Comparison of ENCODE assay signal across 7 mouse cellular contexts in genomic region chr4:48586099-48586821, GRCm38 (mm10). TPM values are rescaled to one million over a fixed set of nuclear protein-coding genes. Genes with fewer than 3 reads are reported as not detected.
DNase-seq lines count a peak whose midpoint lies in the region; ATAC-seq and TF ChIP-seq lines count a peak whose summit lies in the region.

No protein-coding gene starts in this region.

- no peak for TF ChIP-seq POLR2A in limb, embryonic 14.5 days (IDR thresholded peaks at IDR 0.05; ENCODE audit: borderline replicate concordance, extremely low read depth, insufficient read depth, insufficient read length)
- TF ChIP-seq POLR2A in myocyte (IDR thresholded peaks at IDR 0.05; ENCODE audit: insufficient read length, low read depth), result no peak

- peaks cover 7% of the 10 kb centered on the region for H3K4me1 ChIP-seq in limb, embryonic 14.5 days (ENCODE audit: control insufficient read depth, insufficient read depth, low read length)

- peak overlapping the region; percentile 35; the same call in 1 of the 2 replicates for H3K27ac ChIP-seq in limb, embryonic 14.5 days (replicated peaks; ENCODE audit: low read depth, low read length)

- no peak for ATAC-seq in limb, embryonic 14.5 days (ENCODE audit: low FRiP score, low read depth)

- H3K27me3 ChIP-seq in limb, embryonic 14.5 days (ENCODE audit: control insufficient read depth, insufficient read depth, low read length), result no peaks in the 10 kb centered on the region
- no peaks in the 10 kb centered on the region for H3K27me3 ChIP-seq in myocyte (ENCODE audit: control insufficient read depth, insufficient read depth, insufficient read length)

- DNase-seq in right cerebral cortex, postnatal 10 days (ENCODE audit: low spot score in 2 of 2), result peak; percentile 48 to 53
- DNase-seq in right cerebral cortex, postnatal 14 days, result no peak
- DNase-seq in embryo, embryonic 10.5 days (ENCODE audit: low spot score), result peak; percentile 89
- DNase-seq in heart, postnatal 4 days, result peak; percentile 44
- DNase-seq in limb, embryonic 14.5 days (ENCODE audit: low spot score), result peak; percentile 13
- DNase-seq in c-Kit-positive CD71-positive TER-119-positive erythroid progenitor cells, embryonic 14.5 days (ENCODE audit: low spot score), result no peak

- WGBS in limb, embryonic 14.5 days, result 0% methylated on average over 11 of the region's 12 CpGs

- peak overlapping the region; percentile 29 for H3ac ChIP-seq in myocyte (ENCODE audit: control insufficient read depth, insufficient read length)

- peak overlapping the region; percentile 89 for H3K4me3 ChIP-seq in limb, embryonic 14.5 days (replicated peaks; ENCODE audit: low read length)
- H3K4me3 ChIP-seq in myocyte, result peak overlapping the region; percentile 62

- no peaks in the 10 kb centered on the region for H3K9me3 ChIP-seq in limb, embryonic 14.5 days (ENCODE audit: control insufficient read depth, low read length)

- peak overlapping the region; percentile 97 for H3K9ac ChIP-seq in limb, embryonic 14.5 days (ENCODE audit: low read depth, low read length, severe bottlenecking)

- H3K4me2 ChIP-seq in limb, embryonic 14.5 days (replicated peaks; ENCODE audit: low read depth, low read length, severe bottlenecking), result peak overlapping the region; percentile 80
- peak overlapping the region; percentile 70 for H3K4me2 ChIP-seq in myocyte (ENCODE audit: low read depth)

- peaks cover 5% of the 10 kb centered on the region; the same call in 1 of the 2 replicates for H3K36me3 ChIP-seq in limb, embryonic 14.5 days (ENCODE audit: control insufficient read depth, insufficient read depth, low read length)
- H3K36me3 ChIP-seq in myocyte (ENCODE audit: control insufficient read depth, insufficient read depth), result no peaks in the 10 kb centered on the region

- H3K79me2 ChIP-seq in myocyte (ENCODE audit: control insufficient read depth, insufficient read depth), result peaks cover 38% of the 10 kb centered on the region

TF ChIP-seq in myocyte, 11 proteins besides CTCF, POLR2A, EP300 and RAD21:
- TF ChIP-seq TCF3 (IDR thresholded peaks at IDR 0.05; ENCODE audit: insufficient read length, low read depth) (no peak), USF1 (IDR thresholded peaks at IDR 0.05; ENCODE audit: low read depth) (no peak), REST (IDR thresholded peaks at IDR 0.05; ENCODE audit: insufficient read depth, insufficient read length) (no peak), MYOG (IDR thresholded peaks at IDR 0.05; ENCODE audit: control insufficient read depth in 1 of 3, insufficient read depth in 1 of 3, insufficient read length in 2 of 3, low read depth in 2 of 3) (no peak), MAX (IDR thresholded peaks at IDR 0.05; ENCODE audit: low read depth) (no peak), MYOD1 (IDR thresholded peaks at IDR 0.05; ENCODE audit: control insufficient read depth in 1 of 3, insufficient read length in 2 of 3, low read depth in 2 of 3) (peak in 2 of 3 experiments; percentile 6 to 19)

RNA-seq across cellular contexts. Expression of gene Tmeff1, which starts 1.3 kb away (rescaled TPM):
- 10 to 100 TPM; 26.0 to 28.9 TPM for total RNA-seq in heart, postnatal 4 days (2021)
- polyA plus RNA-seq in limb, embryonic 14.5 days (2012; rRNA removed), result 65.3 and 71.7 TPM in 2 replicates
- 55.4 and 72.7 TPM in 2 replicates for polyA plus RNA-seq in limb, embryonic 14.5 days (2014; fragmentation: Nextera tagmentation; extraction: Ambion mirVana)
- 19.6 TPM for polyA plus RNA-seq in myocyte (2012; fragmentation: generic; extraction: Trizol)

RNA-seq across cellular contexts. Expression of gene Msantd3, which starts 46.5 kb away (rescaled TPM):
- 10 to 100 TPM; 35.6 to 38.4 TPM for total RNA-seq in heart, postnatal 4 days (2021)
- 24.7 and 35.6 TPM in 2 replicates for polyA plus RNA-seq in limb, embryonic 14.5 days (2012; rRNA removed)
- 25.4 and 26.2 TPM in 2 replicates for polyA plus RNA-seq in limb, embryonic 14.5 days (2014; fragmentation: Nextera tagmentation; extraction: Ambion mirVana)
- 24.5 TPM for polyA plus RNA-seq in myocyte (2012; fragmentation: generic; extraction: Trizol)

Comparison
In these comparisons a context has a peak if more than half of its experiments do, and no peak if none do; other contexts are left out.
1. DNase-seq: peak in right cerebral cortex, postnatal 10 days (2 of 2), embryo, embryonic 10.5 days (single experiment), heart, postnatal 4 days (single experiment) and limb, embryonic 14.5 days (single experiment); none in right cerebral cortex, postnatal 14 days (single experiment) and c-Kit-positive CD71-positive TER-119-positive erythroid progenitor cells, embryonic 14.5 days (single experiment).